Mouse (Mus musculus) right cerebral cortex, adult 18-20 months (tissue): ENCODE results near the gene Kif17.
"Not testable (repeated sequence)": the region's sequence is repeated elsewhere in the genome, so short reads cannot be mapped to it uniquely, and the experiment has no call there.

ENCODE experiments used
- DNase-seq: peaks from one replicate; pipeline ENCODE4 v3.0.0; 2022; ENCODE audit warnings: mixed read lengths

Gene Kif17

GRCm38 (mm10) chr4:138315781-138316180 lies 65.5 kb downstream of the Kif17 start:
- no peak for DNase-seq

- DNase-seq = no peak
Observed at GRCm38 (mm10) chr4:138316369-138316768, 66.1 kb downstream of the Kif17 start.

- DNase-seq = peak; percentile 61
Observed at GRCm38 (mm10) chr4:138318509-138319266, 68.5 kb downstream of the Kif17 start.

GRCm38 (mm10) chr4:138319508-138319907 lies 69.3 kb downstream of the Kif17 start:
- peak; percentile 83 for DNase-seq

- DNase-seq = no peak
Observed at GRCm38 (mm10) chr4:138320711-138321110, 70.5 kb downstream of the Kif17 start.

GRCm38 (mm10) chr4:138321488-138321887 lies 71.3 kb downstream of the Kif17 start:
- no peak for DNase-seq

GRCm38 (mm10) chr4:138322692-138323091 lies 72.5 kb downstream of the Kif17 start:
- DNase-seq = no peak

- DNase-seq = no peak
Observed at GRCm38 (mm10) chr4:138323753-138324152, 73.5 kb downstream of the Kif17 start.

- no peak for DNase-seq
Observed at GRCm38 (mm10) chr4:138324451-138324850, 74.2 kb downstream of the Kif17 start.

GRCm38 (mm10) chr4:138325466-138326076 lies 75.3 kb downstream of the Kif17 start:
- DNase-seq = peak; percentile 95

- peak; percentile 92 for DNase-seq
Observed at GRCm38 (mm10) chr4:138326077-138326695, 76.0 kb downstream of the Kif17 start, which contains the start of gene Pink1. Gene Pink1 (minus strand): TSS chr4:138326307.

- not testable (repeated sequence) for DNase-seq
Observed at GRCm38 (mm10) chr4:138327155-138327554, 76.9 kb downstream of the Kif17 start.

- no peak for DNase-seq
Observed at GRCm38 (mm10) chr4:138327891-138328470, 77.7 kb downstream of the Kif17 start.

GRCm38 (mm10) chr4:138330264-138330671 lies 80.0 kb downstream of the Kif17 start:
- DNase-seq = no peak

- no peak for DNase-seq
Observed at GRCm38 (mm10) chr4:138331647-138332046, 81.4 kb downstream of the Kif17 start.

GRCm38 (mm10) chr4:138333135-138333534 lies 82.9 kb downstream of the Kif17 start:
- no peak for DNase-seq

- no peak for DNase-seq
Observed at GRCm38 (mm10) chr4:138335036-138335435, 84.8 kb downstream of the Kif17 start.

GRCm38 (mm10) chr4:138335648-138336047 lies 85.4 kb downstream of the Kif17 start:
- no peak for DNase-seq

- no peak for DNase-seq
Observed at GRCm38 (mm10) chr4:138336876-138337275, 86.6 kb downstream of the Kif17 start.

- no peak for DNase-seq
Observed at GRCm38 (mm10) chr4:138337341-138337740, 87.1 kb downstream of the Kif17 start.

GRCm38 (mm10) chr4:138339963-138340362 lies 89.7 kb downstream of the Kif17 start:
- DNase-seq = no peak

GRCm38 (mm10) chr4:138341393-138341792 lies 91.2 kb downstream of the Kif17 start:
- no peak for DNase-seq

GRCm38 (mm10) chr4:138342048-138342447 lies 91.8 kb downstream of the Kif17 start:
- no peak for DNase-seq
